Mouse (Mus musculus) heart, embryonic 16.5 days (tissue): ENCODE results near the gene Fgf2. TPM values are rescaled to one million over a fixed set of nuclear protein-coding genes. Genes with fewer than 3 reads are reported as not detected.
A peak's percentile ranks its signal among the peaks of the same experiment; 100 is the strongest.

Experiments used
- ATAC-seq: fragments of 200-750 bp; cut with Nextera tagmentation; replicated peaks from 2 replicates; pipeline ENCODE4 v1.8.0; 2017; ENCODE audit warnings: moderate number of reproducible peaks; ENCODE audit not compliant: insufficient read depth, low FRiP score; ENCODE audit errors: extremely low read depth
- H3K27ac ChIP-seq: fragments of 300-500 bp; sonication (generic); 2 replicates; pipeline ENCODE4 v1.5.1; 2014; ENCODE audit warnings: mild to moderate bottlenecking, low read length, control low read depth, moderate library complexity
- H3K27me3 ChIP-seq: fragments of 300-500 bp; sonication (generic); 2 replicates; pipeline ENCODE4 v1.6.1; 2014; ENCODE audit warnings: low read length, mixed read lengths; ENCODE audit not compliant: control insufficient read depth, insufficient read depth
- H3K36me3 ChIP-seq: fragments of 300-500 bp; sonication (generic); 2 replicates; pipeline ENCODE4 v1.6.1; 2014; ENCODE audit not compliant: control insufficient read depth, insufficient read depth
- H3K4me1 ChIP-seq: fragments of 300-500 bp; sonication (generic); 2 replicates; pipeline ENCODE4 v1.6.1; 2014; ENCODE audit warnings: low read length, mixed read lengths; ENCODE audit not compliant: control insufficient read depth, insufficient read depth
- H3K4me2 ChIP-seq: fragments of 300-500 bp; sonication (generic); 2 replicates; pipeline ENCODE4 v1.6.1; 2014; ENCODE audit warnings: low read depth, mild to moderate bottlenecking, control low read depth, low read length
- H3K4me3 ChIP-seq: fragments of 300-500 bp; sonication (generic); 2 replicates; pipeline ENCODE4 v1.5.1; 2014; ENCODE audit warnings: mild to moderate bottlenecking, control low read depth, low read length
- H3K9ac ChIP-seq: fragments of 300-500 bp; sonication (generic); 2 replicates; pipeline ENCODE4 v1.6.1; 2014; ENCODE audit warnings: low read length, control low read depth
- H3K9me3 ChIP-seq: fragments of 300-500 bp; sonication (generic); replicated peaks from 2 replicates; pipeline ENCODE4 v1.6.1; 2016; ENCODE audit warnings: low read length; ENCODE audit not compliant: control insufficient read depth
- WGBS: fragments of 180-500 bp; shearing (Covaris S2); extraction: QIAGEN DNeasy Blood & Tissue Kit; methylation state at CpG from one replicate; pipeline ENCODE4 v1.1.7; 2014; 5-methylcytosine and 5-hydroxymethylcytosine counted together
- polyA plus RNA-seq: library from polyadenylated mRNA; unstranded; fragments of >200 nt; fragmentation: Nextera tagmentation; extraction: Ambion mirVana; gene quantifications from 2 replicates; pipeline ENCODE4 v1.2.1, GENCODE M21; 2015

Gene Fgf2
- polyA plus RNA-seq, 1 experiment from 2014 or later: 1.2 TPM

GRCm38 (mm10) chr3:37418961-37419457 lies 70.9 kb downstream of the Fgf2 start:
- H3K9me3 ChIP-seq: no peaks in the 10 kb centered on the region
- ATAC-seq: no peak; the same call in 1 of the 2 replicates

GRCm38 (mm10) chr3:37419458-37419991 lies 71.4 kb downstream of the Fgf2 start, which contains the start of gene Spata5:
TSS of gene Spata5 (plus strand) at chr3:37419896.
- Histone ChIP-seq H3K4me2 (peak within 1 kb of the TSS; percentile 96), H3K4me3 (peak within 1 kb of the TSS; percentile 96), H3K9me3 (no peaks in the 10 kb centered on the region), H3K27me3 (no peaks in the 10 kb centered on the region), H3K27ac (peak within 1 kb of the TSS; percentile 97), H3K36me3 (no peaks in the 10 kb centered on the region), H3K4me1 (peaks cover 18% of the 10 kb centered on the region), H3K9ac (peak within 1 kb of the TSS; percentile 91)
- WGBS: 1% methylated on average over 48 of the region's 50 CpGs
- ATAC-seq: peak; percentile 95

More at GRCm38 (mm10) chr3:37418961-37419457, 70.9 kb downstream of the Fgf2 start:
- H3K27ac ChIP-seq: peak overlapping the region; percentile 97
- peaks cover 18% of the 10 kb centered on the region for H3K4me1 ChIP-seq
- under 1% methylated on average over 30 of the region's 30 CpGs for WGBS
- no peaks in the 10 kb centered on the region for H3K36me3 ChIP-seq
- H3K4me3 ChIP-seq: peak overlapping the region; percentile 92
- peak overlapping the region; percentile 71 for H3K4me2 ChIP-seq
- H3K27me3 ChIP-seq: no peaks in the 10 kb centered on the region
- H3K9ac ChIP-seq: peak overlapping the region; percentile 91

- WGBS: under 1% methylated on average over 50 of the region's 50 CpGs
- peak; percentile 80 for ATAC-seq
- Histone ChIP-seq H3K9me3 (no peaks in the 10 kb centered on the region), H3K9ac (peak within 1 kb of the TSS; percentile 91), H3K27ac (peak within 1 kb of the TSS; percentile 97), H3K4me2 (peak within 1 kb of the TSS; percentile 96), H3K36me3 (no peaks in the 10 kb centered on the region), H3K27me3 (no peaks in the 10 kb centered on the region), H3K4me1 (peaks cover 18% of the 10 kb centered on the region), H3K4me3 (peak within 1 kb of the TSS; percentile 96)
Observed at GRCm38 (mm10) chr3:37420072-37420471, 71.9 kb downstream of the Fgf2 start, which contains the start of gene Nudt6. TSS of gene Nudt6 (minus strand) at chr3:37420211.

DNA sequence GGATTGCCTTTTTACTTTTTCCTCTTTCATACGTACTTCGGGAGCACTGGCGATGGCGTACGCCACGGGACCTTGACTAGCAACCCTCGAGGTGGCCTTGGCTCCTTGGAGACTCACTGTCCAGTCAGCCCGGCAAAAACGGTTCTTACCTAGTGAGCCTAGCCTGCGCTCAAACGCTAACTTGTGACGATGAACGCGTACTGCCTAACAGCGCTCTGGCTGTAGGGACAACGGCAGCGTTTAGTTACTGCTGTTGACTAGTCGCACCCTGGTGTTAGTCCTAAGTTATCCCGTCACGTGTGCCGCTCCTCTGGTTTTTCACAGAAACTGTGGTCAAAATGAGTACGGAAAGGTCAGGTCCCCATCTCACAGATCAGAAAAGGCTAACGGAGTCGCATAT lies 72.5 kb downstream of the Fgf2 start:
- peaks cover 18% of the 10 kb centered on the region for H3K4me1 ChIP-seq
- ATAC-seq: no peak
- under 1% methylated on average over 24 of the region's 24 CpGs for WGBS

DNA sequence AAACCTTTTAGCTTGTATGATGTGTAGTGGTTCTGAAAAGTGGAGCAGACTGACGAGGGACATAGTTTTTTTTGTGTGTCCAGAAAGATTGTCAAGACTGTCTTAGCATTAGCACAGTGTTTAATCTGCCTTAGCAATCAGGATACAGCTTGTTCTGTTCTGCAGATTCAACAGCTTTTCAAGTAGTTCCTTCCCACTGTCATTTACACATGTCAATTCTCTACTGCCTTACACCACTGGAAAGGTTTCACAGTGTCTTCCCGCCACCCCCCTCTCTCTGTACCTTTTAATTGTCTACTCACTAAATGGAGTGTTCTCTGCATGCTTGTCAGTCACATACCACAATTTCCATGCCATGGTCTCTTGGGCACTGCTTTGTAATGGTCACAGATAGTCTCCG lies 73.0 kb downstream of the Fgf2 start:
- ATAC-seq: no peak
- Histone ChIP-seq H3K4me3 (peak overlapping the region; percentile 96), H3K4me2 (peak overlapping the region; percentile 96), H3K27me3 (no peaks in the 10 kb centered on the region), H3K27ac (no peak overlapping the region), H3K4me1 (peaks cover 18% of the 10 kb centered on the region), H3K36me3 (peaks cover 4% of the 10 kb centered on the region), H3K9ac (peak overlapping the region; percentile 84), H3K9me3 (no peaks in the 10 kb centered on the region)
- 10% methylated on average over 3 of the region's 3 CpGs for WGBS

More for the DNA sequence above, 72.5 kb downstream of the Fgf2 start:
- peak overlapping the region; percentile 96 for H3K4me3 ChIP-seq
- peak overlapping the region; percentile 84 for H3K9ac ChIP-seq
- H3K9me3 ChIP-seq: no peaks in the 10 kb centered on the region
- H3K36me3 ChIP-seq: no peaks in the 10 kb centered on the region
- peak overlapping the region; percentile 90 for H3K27ac ChIP-seq
- no peaks in the 10 kb centered on the region for H3K27me3 ChIP-seq
- H3K4me2 ChIP-seq: peak overlapping the region; percentile 96

- H3K27ac ChIP-seq: no peak overlapping the region
- WGBS: 94% methylated on average over 3 of the region's 3 CpGs
- H3K4me2 ChIP-seq: no peak overlapping the region
- no peak overlapping the region for H3K9ac ChIP-seq
- H3K9me3 ChIP-seq: no peaks in the 10 kb centered on the region
- no peak for ATAC-seq
- peaks cover 8% of the 10 kb centered on the region for H3K36me3 ChIP-seq
- no peaks in the 10 kb centered on the region for H3K27me3 ChIP-seq
- H3K4me1 ChIP-seq: peaks cover 7% of the 10 kb centered on the region
- H3K4me3 ChIP-seq: no peak overlapping the region
Observed at GRCm38 (mm10) chr3:37426069-37426468, 77.9 kb downstream of the Fgf2 start.

GRCm38 (mm10) chr3:37430359-37430758 lies 82.2 kb downstream of the Fgf2 start:
- Histone ChIP-seq H3K9me3 (no peaks in the 10 kb centered on the region), H3K9ac (no peak overlapping the region), H3K4me3 (no peak overlapping the region), H3K4me2 (no peak overlapping the region), H3K27me3 (no peaks in the 10 kb centered on the region), H3K36me3 (peaks cover 8% of the 10 kb centered on the region), H3K27ac (no peak overlapping the region), H3K4me1 (no peaks in the 10 kb centered on the region)
- ATAC-seq: no peak

- Histone ChIP-seq H3K9me3 (no peaks in the 10 kb centered on the region), H3K4me1 (no peaks in the 10 kb centered on the region), H3K36me3 (peaks cover 8% of the 10 kb centered on the region), H3K4me2 (no peak overlapping the region), H3K27ac (no peak overlapping the region), H3K27me3 (no peaks in the 10 kb centered on the region), H3K9ac (no peak overlapping the region), H3K4me3 (no peak overlapping the region)
- ATAC-seq: no peak
- 81% methylated on average over 1 of the region's 1 CpGs for WGBS
Observed at GRCm38 (mm10) chr3:37439770-37440169, 91.6 kb downstream of the Fgf2 start.

DNA sequence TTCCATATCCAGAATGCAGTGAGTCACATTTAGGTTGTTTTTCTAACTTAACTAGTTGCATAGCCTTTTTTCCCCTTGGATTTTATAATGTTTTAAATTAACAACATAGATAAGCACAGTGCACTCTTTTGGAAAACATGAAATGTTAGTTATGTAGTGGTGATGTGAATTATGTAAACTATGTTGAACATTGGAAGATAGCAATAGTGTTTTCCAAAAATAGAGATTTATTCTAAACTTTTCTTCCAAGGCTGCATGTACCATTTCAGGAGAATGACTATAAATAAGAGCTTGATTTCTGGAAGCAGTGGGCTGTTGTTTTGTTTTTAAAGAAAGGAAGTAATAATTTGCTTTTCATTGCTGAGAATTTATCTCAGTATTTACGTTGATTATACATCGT lies 95.3 kb downstream of the Fgf2 start:
- H3K4me3 ChIP-seq: no peak overlapping the region
- H3K27ac ChIP-seq: no peak overlapping the region
- no peak overlapping the region for H3K9ac ChIP-seq
- ATAC-seq: no peak
- 80% methylated on average over 2 of the region's 2 CpGs for WGBS
- no peaks in the 10 kb centered on the region for H3K4me1 ChIP-seq
- peaks cover 10% of the 10 kb centered on the region for H3K36me3 ChIP-seq
- H3K9me3 ChIP-seq: no peaks in the 10 kb centered on the region
- H3K4me2 ChIP-seq: no peak overlapping the region
- no peaks in the 10 kb centered on the region for H3K27me3 ChIP-seq
